Mouse (Mus musculus) E14TG2a.4 (cell line): ENCODE measurements around the gene Ino80b.

Source experiments
- H3K27me3 ChIP-seq: 2 replicates; pipeline ENCODE4 v1.6.1; 2014; ENCODE audit warnings: low read length, control low read depth; ENCODE audit not compliant: insufficient read depth
- H3K36me3 ChIP-seq: 2 replicates; pipeline ENCODE4 v1.6.1; 2014; ENCODE audit warnings: low read length, control low read depth; ENCODE audit not compliant: insufficient read depth
- H3K4me1 ChIP-seq: replicated peaks from 2 replicates; pipeline ENCODE4 v1.6.1; 2014; ENCODE audit warnings: low read depth, low read length, control low read depth
- H3K4me3 ChIP-seq: replicated peaks from 2 replicates; pipeline ENCODE4 v1.5.1; 2014; ENCODE audit warnings: mild to moderate bottlenecking, low read length
- H3K9me3 ChIP-seq: 2 replicates; pipeline ENCODE4 v1.6.1; 2014; ENCODE audit warnings: low read length, control low read depth
- CTCF ChIP-seq: conservative IDR thresholded peaks from 2 replicates; pipeline ENCODE4 v1.5.1; 2014; ENCODE audit warnings: low read length
- NANOG ChIP-seq: IDR thresholded peaks from 2 replicates; pipeline ENCODE4 v1.6.1; 2014; ENCODE audit warnings: borderline replicate concordance, low read length, mixed read lengths
- POU5F1 ChIP-seq: IDR thresholded peaks from 2 replicates; pipeline ENCODE4 v1.6.1; 2014; ENCODE audit warnings: low read length, borderline replicate concordance

The Ino80b gene

DNA sequence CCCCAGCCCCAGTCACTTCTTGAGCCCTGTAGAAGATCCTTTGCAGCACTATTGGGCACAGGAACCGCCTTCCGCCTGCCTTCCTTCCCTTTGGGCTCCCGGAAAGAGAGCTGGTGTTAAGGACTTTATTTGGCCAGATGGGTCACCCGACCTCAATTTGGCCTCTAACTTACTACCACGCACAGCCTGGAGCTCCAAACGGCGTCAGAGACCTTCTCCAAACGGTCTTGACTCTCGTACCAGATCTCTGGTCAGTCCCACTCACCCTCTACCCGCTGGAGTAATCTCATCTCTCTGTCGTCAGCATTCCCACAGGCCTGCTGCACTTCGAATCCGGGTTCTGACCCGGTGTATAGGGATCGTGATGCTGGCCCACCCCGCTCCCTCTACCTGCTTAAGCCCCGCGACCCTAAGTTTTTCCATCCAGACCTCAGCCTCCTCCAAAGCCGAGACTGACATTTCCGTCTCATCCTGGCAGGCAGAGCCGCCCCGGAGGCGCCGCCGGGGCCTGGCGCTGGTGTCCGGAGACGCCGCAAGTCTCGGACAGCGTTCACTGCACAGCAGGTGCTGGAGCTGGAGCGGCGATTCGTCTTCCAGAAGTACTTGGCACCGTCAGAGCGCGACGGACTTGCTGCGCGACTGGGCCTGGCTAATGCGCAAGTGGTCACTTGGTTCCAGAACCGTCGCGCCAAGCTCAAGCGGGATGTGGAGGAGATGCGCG, 37.9 kb downstream of the Ino80b start:
- Histone ChIP-seq H3K4me3 (peak overlapping the region; percentile 62), H3K27me3 (peaks cover 89% of the 10 kb centered on the region), H3K36me3 (peaks cover 6% of the 10 kb centered on the region), H3K9me3 (no peaks in the 10 kb centered on the region), H3K4me1 (peaks cover 30% of the 10 kb centered on the region)
- no peak for TF ChIP-seq NANOG
- no peak for TF ChIP-seq POU5F1
- no peak for TF ChIP-seq CTCF

DNA sequence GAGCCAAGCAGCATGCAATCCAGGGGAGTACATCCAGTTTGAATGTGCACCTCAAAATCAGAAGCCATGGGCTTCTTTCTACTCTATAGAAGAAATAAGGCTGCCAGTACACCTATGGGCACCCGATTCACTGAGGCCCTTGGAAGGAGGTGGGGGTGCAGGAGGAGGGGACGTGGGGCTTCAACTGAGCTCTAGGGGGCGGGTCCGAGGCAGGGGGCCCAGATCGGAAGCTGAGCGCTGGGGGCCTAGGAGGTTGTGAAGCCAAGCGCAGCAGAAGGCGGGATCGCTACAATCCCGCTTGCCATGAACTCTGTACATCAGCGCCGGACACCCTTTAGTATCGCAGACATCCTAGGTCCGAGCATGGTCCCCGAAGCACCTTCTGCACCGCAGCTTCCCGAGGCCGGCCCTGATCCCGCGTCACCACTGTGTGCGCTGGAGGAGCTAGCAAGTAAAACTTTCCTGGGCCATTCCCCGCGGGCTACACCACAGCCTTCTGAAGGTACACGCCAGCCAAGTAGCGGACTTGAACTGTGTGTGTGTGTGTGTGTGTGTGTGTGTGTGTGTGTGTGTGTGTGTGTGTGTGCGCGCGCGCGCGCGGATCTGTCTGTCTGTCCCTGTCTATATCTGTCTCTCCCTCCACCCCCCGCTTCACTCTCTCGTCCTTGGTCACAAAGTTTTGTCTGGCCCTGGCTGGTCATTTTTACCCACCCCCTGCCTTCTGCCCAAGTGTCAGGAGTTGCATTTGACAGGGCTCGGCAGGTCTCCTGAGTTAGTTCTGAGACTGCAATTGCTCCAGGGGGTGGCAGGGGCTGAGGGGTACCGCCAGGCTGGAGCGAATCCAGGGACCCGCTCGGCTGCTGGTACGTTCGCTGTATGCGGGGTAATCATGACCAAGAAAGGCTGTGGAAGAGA, 38.9 kb downstream of the Ino80b start, which contains the start of gene Lbx2:
Gene Lbx2, plus strand, starts transcription at position 247 of the 915 bp plus-strand sequence.
- peaks cover 82% of the 10 kb centered on the region for H3K27me3 ChIP-seq
- peaks cover 30% of the 10 kb centered on the region for H3K4me1 ChIP-seq
- peaks cover 13% of the 10 kb centered on the region for H3K36me3 ChIP-seq
- no peaks in the 10 kb centered on the region for H3K9me3 ChIP-seq
- peak within 1 kb of the TSS; percentile 62 for H3K4me3 ChIP-seq
- TF ChIP-seq POU5F1 (no peak), NANOG (no peak), CTCF (no peak)

DNA sequence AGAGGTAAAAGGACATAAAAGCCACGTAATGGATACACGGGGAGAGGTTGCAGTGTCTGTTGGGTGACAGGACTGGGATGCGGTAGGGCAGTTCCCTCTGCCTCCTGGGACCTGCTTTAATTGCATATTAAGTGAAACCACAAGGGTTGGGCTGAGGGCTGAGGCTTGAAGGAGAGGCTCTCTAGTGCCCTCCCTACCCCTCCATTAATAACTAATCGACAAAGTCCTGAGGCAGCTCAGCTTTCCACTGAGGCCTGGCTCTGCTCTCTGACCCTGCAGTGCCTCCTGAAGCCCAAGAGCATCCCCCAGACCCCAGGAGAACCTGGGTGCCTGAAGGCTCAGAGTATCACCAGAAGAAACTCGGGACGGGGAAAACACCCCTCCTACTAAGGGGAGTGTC, 40.8 kb downstream of the Ino80b start:
- Histone ChIP-seq H3K36me3 (peaks cover 32% of the 10 kb centered on the region), H3K27me3 (peaks cover 68% of the 10 kb centered on the region), H3K9me3 (no peaks in the 10 kb centered on the region), H3K4me3 (no peak overlapping the region), H3K4me1 (peaks cover 32% of the 10 kb centered on the region)
- TF ChIP-seq NANOG (no peak), CTCF (no peak), POU5F1 (no peak)

DNA sequence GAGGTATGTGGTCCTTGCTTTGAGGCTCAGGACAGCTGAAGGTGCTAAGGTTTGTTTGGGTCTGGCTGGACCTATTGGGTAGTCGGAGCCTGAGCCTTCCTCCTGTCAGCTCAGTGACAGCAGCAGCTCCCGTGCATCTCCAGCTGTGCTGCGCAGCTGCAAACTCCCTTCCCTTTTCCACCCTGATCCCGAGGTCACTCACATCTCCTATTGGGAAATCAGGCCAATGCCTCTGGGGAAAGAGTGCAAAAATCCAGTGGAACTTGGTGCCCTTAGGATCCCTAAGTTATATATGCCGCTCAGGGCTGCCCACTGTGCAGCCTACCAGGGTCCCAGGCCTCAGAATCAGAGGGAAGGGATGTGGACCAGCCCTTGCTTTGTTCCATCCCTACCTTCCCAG, 41.7 kb downstream of the Ino80b start:
- Histone ChIP-seq H3K4me3 (no peak overlapping the region), H3K9me3 (no peaks in the 10 kb centered on the region), H3K4me1 (peaks cover 36% of the 10 kb centered on the region), H3K27me3 (peaks cover 60% of the 10 kb centered on the region), H3K36me3 (peaks cover 34% of the 10 kb centered on the region)
- TF ChIP-seq POU5F1 (no peak), NANOG (no peak), CTCF (no peak)

DNA sequence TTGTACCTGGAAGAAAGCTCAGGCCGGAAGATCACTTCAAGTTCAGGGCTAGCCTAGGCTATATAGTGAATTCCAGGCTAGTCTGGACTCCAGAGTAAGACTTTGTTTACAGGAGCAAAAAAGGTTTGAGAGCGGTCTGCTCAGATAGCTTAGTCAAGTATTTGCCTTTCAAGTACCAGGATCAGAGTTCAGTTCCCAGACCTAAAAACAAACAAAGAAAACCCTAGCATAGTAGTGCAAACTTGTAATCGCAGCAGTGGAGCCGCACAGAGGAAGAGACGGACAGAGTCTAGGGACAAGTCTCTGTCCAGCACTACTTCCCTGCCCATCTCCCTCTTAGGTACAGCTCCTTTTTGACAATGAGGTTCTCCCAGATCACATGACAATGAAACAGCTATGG, 45.0 kb downstream of the Ino80b start:
- peaks cover 43% of the 10 kb centered on the region for H3K27me3 ChIP-seq
- H3K4me3 ChIP-seq: no peak overlapping the region
- peaks cover 34% of the 10 kb centered on the region for H3K36me3 ChIP-seq
- H3K4me1 ChIP-seq: peaks cover 21% of the 10 kb centered on the region
- no peaks in the 10 kb centered on the region for H3K9me3 ChIP-seq
- TF ChIP-seq CTCF: no peak
- no peak for TF ChIP-seq NANOG
- no peak for TF ChIP-seq POU5F1

DNA sequence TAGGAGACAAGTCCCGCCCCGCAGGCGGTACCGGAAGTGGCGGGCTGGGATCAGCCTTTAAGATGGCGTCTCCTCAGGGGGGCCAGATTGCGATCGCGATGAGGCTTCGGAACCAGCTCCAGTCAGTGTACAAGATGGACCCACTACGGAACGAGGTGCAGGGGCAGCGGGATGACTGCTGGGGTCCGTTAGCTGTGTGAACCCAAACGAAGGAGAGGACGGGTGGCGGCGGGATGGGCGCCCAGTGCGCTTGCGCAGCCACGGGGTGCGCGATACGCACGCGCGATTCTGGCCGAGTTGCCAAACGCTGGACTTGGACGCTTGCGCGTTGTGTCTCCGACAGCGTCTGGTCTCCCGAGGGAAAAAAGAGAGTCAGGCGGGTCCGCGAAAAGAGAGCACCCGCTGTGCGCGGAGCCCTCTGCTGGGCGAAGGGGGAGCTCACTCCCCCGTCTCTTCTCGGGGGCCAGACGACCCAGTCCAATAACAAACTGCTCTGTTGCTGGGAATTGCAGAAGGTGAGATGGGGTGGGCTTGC, 46.8 kb downstream of the Ino80b start:
- H3K36me3 ChIP-seq: peaks cover 34% of the 10 kb centered on the region
- peak overlapping the region; percentile 94 for H3K4me3 ChIP-seq
- H3K9me3 ChIP-seq: no peaks in the 10 kb centered on the region
- peaks cover 39% of the 10 kb centered on the region for H3K27me3 ChIP-seq
- TF ChIP-seq NANOG: no peak
- peak; percentile 10; the same call in 1 of the 2 replicates for TF ChIP-seq CTCF
- no peak for TF ChIP-seq POU5F1
- H3K4me1 ChIP-seq: peaks cover 21% of the 10 kb centered on the region

DNA sequence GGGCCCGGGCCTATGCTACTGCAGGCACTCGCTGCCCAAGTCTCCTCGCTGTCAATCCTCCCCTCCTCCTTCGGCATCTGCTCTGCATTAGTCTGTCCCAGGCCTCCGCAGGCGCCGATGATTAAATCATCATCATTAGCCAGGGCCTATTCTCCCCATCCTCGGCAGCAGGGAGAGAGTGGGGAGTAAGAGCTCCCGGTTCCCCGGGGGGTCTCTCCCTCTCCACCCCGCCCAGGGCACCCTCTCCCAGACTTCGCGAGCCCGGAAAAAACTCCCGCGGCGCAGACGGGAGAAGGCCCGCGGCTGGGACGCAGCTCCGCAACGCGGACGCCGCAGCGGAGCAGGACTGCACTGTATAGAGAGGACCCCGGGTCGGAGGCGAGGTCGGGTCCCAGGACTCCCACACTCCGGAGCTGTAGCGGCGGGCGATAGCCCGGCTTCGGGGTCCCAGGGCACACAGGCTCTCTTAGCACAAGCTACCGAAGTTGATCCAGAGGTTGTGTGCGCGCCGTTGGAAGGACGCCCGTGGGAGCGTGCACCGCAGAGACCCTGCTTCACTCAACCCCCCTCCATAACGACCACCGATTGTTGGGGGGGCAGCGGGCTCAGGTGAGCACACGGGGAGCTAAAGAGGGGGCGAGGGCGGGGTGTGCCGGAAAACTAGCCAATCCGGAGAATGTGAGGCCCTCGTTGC, 47.5 kb downstream of the Ino80b start, which contains the start of gene Pcgf1:
Gene Pcgf1, plus strand, starts transcription at position 240 of the 694 bp plus-strand sequence.
- TF ChIP-seq POU5F1 (no peak), CTCF (no peak), NANOG (no peak)
- Histone ChIP-seq H3K27me3 (peaks cover 38% of the 10 kb centered on the region), H3K9me3 (no peaks in the 10 kb centered on the region), H3K4me3 (peak within 1 kb of the TSS; percentile 94), H3K4me1 (peaks cover 21% of the 10 kb centered on the region), H3K36me3 (peaks cover 32% of the 10 kb centered on the region)
